Mouse (Mus musculus): ENCODE measurements around the gene Scyl2. TPM values are rescaled to one million over a fixed set of nuclear protein-coding genes. Genes with fewer than 3 reads are reported as not detected.

Scyl2 gene
- polyA plus RNA-seq, 1 experiment from 2014 or later = 4.1 TPM

GRCm38 (mm10) chr10:89664977-89665645, 21.0 kb downstream of the Scyl2 start:
- no peak overlapping the region for H3K4me3 ChIP-seq (ENCODE audit: low read length)
- ATAC-seq (replicated peaks; ENCODE audit: extremely low read depth, insufficient read depth, low FRiP score) = no peak
- no peaks in the 10 kb centered on the region for H3K4me1 ChIP-seq (ENCODE audit: control insufficient read depth, insufficient read depth, low read length)
- no peaks in the 10 kb centered on the region for H3K27me3 ChIP-seq (ENCODE audit: control insufficient read depth, insufficient read depth, low read length)
- no peak overlapping the region for H3K4me2 ChIP-seq (ENCODE audit: low read depth, low read length)
- no peak overlapping the region for H3K27ac ChIP-seq (ENCODE audit: low read length)
- H3K36me3 ChIP-seq (ENCODE audit: control insufficient read depth, insufficient read depth) = no peaks in the 10 kb centered on the region
- no peak overlapping the region for H3K9ac ChIP-seq (ENCODE audit: low read length)
- WGBS = 91% methylated on average over 8 of the region's 8 CpGs
- no peaks in the 10 kb centered on the region for H3K9me3 ChIP-seq (replicated peaks; ENCODE audit: control insufficient read depth, low read length)

GRCm38 (mm10) chr10:89656366-89656765, 29.7 kb downstream of the Scyl2 start:
- Histone ChIP-seq H3K4me2 (ENCODE audit: low read depth, low read length) (no peak overlapping the region), H3K36me3 (ENCODE audit: control insufficient read depth, insufficient read depth) (peaks cover 26% of the 10 kb centered on the region), H3K4me1 (ENCODE audit: control insufficient read depth, insufficient read depth, low read length) (no peaks in the 10 kb centered on the region), H3K27me3 (ENCODE audit: control insufficient read depth, insufficient read depth, low read length) (no peaks in the 10 kb centered on the region), H3K9ac (ENCODE audit: low read length) (no peak overlapping the region), H3K27ac (ENCODE audit: low read length) (no peak overlapping the region), H3K4me3 (ENCODE audit: low read length) (no peak overlapping the region), H3K9me3 (replicated peaks; ENCODE audit: control insufficient read depth, low read length) (no peaks in the 10 kb centered on the region)
- WGBS = 76% methylated on average over 5 of the region's 5 CpGs
- ATAC-seq (replicated peaks; ENCODE audit: extremely low read depth, insufficient read depth, low FRiP score) = no peak

GRCm38 (mm10) chr10:89652912-89653311, 33.2 kb downstream of the Scyl2 start:
- H3K36me3 ChIP-seq (ENCODE audit: control insufficient read depth, insufficient read depth) = peaks cover 28% of the 10 kb centered on the region

GRCm38 (mm10) chr10:89651691-89652090, 34.4 kb downstream of the Scyl2 start:
- no peak overlapping the region for H3K4me3 ChIP-seq (ENCODE audit: low read length)
- H3K4me1 ChIP-seq (ENCODE audit: control insufficient read depth, insufficient read depth, low read length) = no peaks in the 10 kb centered on the region
- H3K27ac ChIP-seq (ENCODE audit: low read length) = no peak overlapping the region
- ATAC-seq (replicated peaks; ENCODE audit: extremely low read depth, insufficient read depth, low FRiP score) = no peak
- H3K9me3 ChIP-seq (replicated peaks; ENCODE audit: control insufficient read depth, low read length) = no peaks in the 10 kb centered on the region
- H3K27me3 ChIP-seq (ENCODE audit: control insufficient read depth, insufficient read depth, low read length) = no peaks in the 10 kb centered on the region
- no peak overlapping the region for H3K9ac ChIP-seq (ENCODE audit: low read length)
- peaks cover 19% of the 10 kb centered on the region for H3K36me3 ChIP-seq (ENCODE audit: control insufficient read depth, insufficient read depth)
- 82% methylated on average over 1 of the region's 1 CpGs for WGBS
- H3K4me2 ChIP-seq (ENCODE audit: low read depth, low read length) = no peak overlapping the region

More at GRCm38 (mm10) chr10:89652912-89653311, 33.2 kb downstream of the Scyl2 start:
- no peaks in the 10 kb centered on the region for H3K27me3 ChIP-seq (ENCODE audit: control insufficient read depth, insufficient read depth, low read length)
- no peak overlapping the region for H3K9ac ChIP-seq (ENCODE audit: low read length)
- H3K4me3 ChIP-seq (ENCODE audit: low read length) = no peak overlapping the region
- no peaks in the 10 kb centered on the region for H3K9me3 ChIP-seq (replicated peaks; ENCODE audit: control insufficient read depth, low read length)
- H3K4me1 ChIP-seq (ENCODE audit: control insufficient read depth, insufficient read depth, low read length) = no peaks in the 10 kb centered on the region
- H3K27ac ChIP-seq (ENCODE audit: low read length) = no peak overlapping the region
- 87% methylated on average over 8 of the region's 8 CpGs for WGBS
- no peak overlapping the region for H3K4me2 ChIP-seq (ENCODE audit: low read depth, low read length)
- no peak for ATAC-seq (replicated peaks; ENCODE audit: extremely low read depth, insufficient read depth, low FRiP score)

- no peak overlapping the region for H3K4me2 ChIP-seq (ENCODE audit: low read depth, low read length)
- H3K4me3 ChIP-seq (ENCODE audit: low read length) = no peak overlapping the region
- no peaks in the 10 kb centered on the region for H3K27me3 ChIP-seq (ENCODE audit: control insufficient read depth, insufficient read depth, low read length)
- H3K4me1 ChIP-seq (ENCODE audit: control insufficient read depth, insufficient read depth, low read length) = no peaks in the 10 kb centered on the region
- no peak overlapping the region for H3K9ac ChIP-seq (ENCODE audit: low read length)
- WGBS = 80% methylated on average over 9 of the region's 9 CpGs
- H3K9me3 ChIP-seq (replicated peaks; ENCODE audit: control insufficient read depth, low read length) = no peaks in the 10 kb centered on the region
- no peak overlapping the region for H3K27ac ChIP-seq (ENCODE audit: low read length)
- peaks cover 14% of the 10 kb centered on the region for H3K36me3 ChIP-seq (ENCODE audit: control insufficient read depth, insufficient read depth)
- no peak for ATAC-seq (replicated peaks; ENCODE audit: extremely low read depth, insufficient read depth, low FRiP score)
Observed at GRCm38 (mm10) chr10:89646918-89647317, 39.2 kb downstream of the Scyl2 start.

GRCm38 (mm10) chr10:89637001-89637400, 49.1 kb downstream of the Scyl2 start:
- Histone ChIP-seq H3K27ac (ENCODE audit: low read length) (no peak overlapping the region), H3K4me2 (ENCODE audit: low read depth, low read length) (no peak overlapping the region), H3K4me1 (ENCODE audit: control insufficient read depth, insufficient read depth, low read length) (no peaks in the 10 kb centered on the region), H3K9me3 (replicated peaks; ENCODE audit: control insufficient read depth, low read length) (no peaks in the 10 kb centered on the region), H3K4me3 (ENCODE audit: low read length) (no peak overlapping the region), H3K27me3 (ENCODE audit: control insufficient read depth, insufficient read depth, low read length) (no peaks in the 10 kb centered on the region), H3K36me3 (ENCODE audit: control insufficient read depth, insufficient read depth) (peaks cover 21% of the 10 kb centered on the region), H3K9ac (ENCODE audit: low read length) (no peak overlapping the region)
- 81% methylated on average over 3 of the region's 3 CpGs for WGBS
- ATAC-seq (replicated peaks; ENCODE audit: extremely low read depth, insufficient read depth, low FRiP score) = no peak

GRCm38 (mm10) chr10:89635018-89635417, 51.1 kb downstream of the Scyl2 start:
- H3K27me3 ChIP-seq (ENCODE audit: control insufficient read depth, insufficient read depth, low read length) = no peaks in the 10 kb centered on the region
- H3K27ac ChIP-seq (ENCODE audit: low read length) = no peak overlapping the region
- H3K36me3 ChIP-seq (ENCODE audit: control insufficient read depth, insufficient read depth) = peaks cover 3% of the 10 kb centered on the region; the same call in 1 of the 2 replicates
- no peak overlapping the region for H3K4me2 ChIP-seq (ENCODE audit: low read depth, low read length)
- no peak overlapping the region for H3K9ac ChIP-seq (ENCODE audit: low read length)
- H3K4me3 ChIP-seq (ENCODE audit: low read length) = no peak overlapping the region
- no peaks in the 10 kb centered on the region for H3K9me3 ChIP-seq (replicated peaks; ENCODE audit: control insufficient read depth, low read length)
- no peak for ATAC-seq (replicated peaks; ENCODE audit: extremely low read depth, insufficient read depth, low FRiP score)
- 82% methylated on average over 5 of the region's 5 CpGs for WGBS
- H3K4me1 ChIP-seq (ENCODE audit: control insufficient read depth, insufficient read depth, low read length) = no peaks in the 10 kb centered on the region

GRCm38 (mm10) chr10:89633736-89634426, 52.2 kb downstream of the Scyl2 start:
- H3K4me1 ChIP-seq (ENCODE audit: control insufficient read depth, insufficient read depth, low read length) = no peaks in the 10 kb centered on the region
- H3K9ac ChIP-seq (ENCODE audit: low read length) = no peak overlapping the region
- H3K4me2 ChIP-seq (ENCODE audit: low read depth, low read length) = no peak overlapping the region
- no peaks in the 10 kb centered on the region for H3K27me3 ChIP-seq (ENCODE audit: control insufficient read depth, insufficient read depth, low read length)
- no peaks in the 10 kb centered on the region for H3K9me3 ChIP-seq (replicated peaks; ENCODE audit: control insufficient read depth, low read length)
- peaks cover 3% of the 10 kb centered on the region; the same call in 1 of the 2 replicates for H3K36me3 ChIP-seq (ENCODE audit: control insufficient read depth, insufficient read depth)
- ATAC-seq (replicated peaks; ENCODE audit: extremely low read depth, insufficient read depth, low FRiP score) = no peak
- no peak overlapping the region for H3K27ac ChIP-seq (ENCODE audit: low read length)
- H3K4me3 ChIP-seq (ENCODE audit: low read length) = no peak overlapping the region
- WGBS = 79% methylated on average over 7 of the region's 7 CpGs

GRCm38 (mm10) chr10:89633121-89633520, 53.0 kb downstream of the Scyl2 start:
- Histone ChIP-seq H3K9me3 (replicated peaks; ENCODE audit: control insufficient read depth, low read length) (no peaks in the 10 kb centered on the region), H3K4me3 (ENCODE audit: low read length) (no peak overlapping the region), H3K4me2 (ENCODE audit: low read depth, low read length) (no peak overlapping the region), H3K27me3 (ENCODE audit: control insufficient read depth, insufficient read depth, low read length) (no peaks in the 10 kb centered on the region), H3K9ac (ENCODE audit: low read length) (no peak overlapping the region), H3K4me1 (ENCODE audit: control insufficient read depth, insufficient read depth, low read length) (no peaks in the 10 kb centered on the region), H3K36me3 (ENCODE audit: control insufficient read depth, insufficient read depth) (no peaks in the 10 kb centered on the region), H3K27ac (ENCODE audit: low read length) (no peak overlapping the region)
- WGBS = 88% methylated on average over 4 of the region's 4 CpGs
- no peak for ATAC-seq (replicated peaks; ENCODE audit: extremely low read depth, insufficient read depth, low FRiP score)
